Mouse (Mus musculus) heart, embryonic 10.5 days (tissue): ENCODE measurements around the gene Htra1. TPM values are rescaled to one million over a fixed set of nuclear protein-coding genes. Genes with fewer than 3 reads are reported as not detected.
A peak's percentile ranks its signal among the peaks of the same experiment; 100 is the strongest.

Experiments used
- DNase-seq: peaks from one replicate; pipeline ENCODE4 v3.0.0-alpha.2; 2017; ENCODE audit warnings: low spot score
- H3K27ac ChIP-seq: fragments of 300-500 bp; sonication (generic); 2 replicates; pipeline ENCODE4 v1.5.1; 2016; ENCODE audit warnings: mild to moderate bottlenecking
- H3K27me3 ChIP-seq: fragments of 300-500 bp; sonication (generic); 2 replicates; pipeline ENCODE4 v1.6.1; 2016; ENCODE audit warnings: mild to moderate bottlenecking; ENCODE audit not compliant: poor library complexity, insufficient read depth, severe bottlenecking
- H3K36me3 ChIP-seq: fragments of 300-500 bp; sonication (generic); 2 replicates; pipeline ENCODE4 v1.6.1; 2016; ENCODE audit warnings: mild to moderate bottlenecking, moderate library complexity
- H3K4me1 ChIP-seq: fragments of 300-500 bp; sonication (generic); 2 replicates; pipeline ENCODE4 v1.6.1; 2016; ENCODE audit warnings: mild to moderate bottlenecking
- H3K4me3 ChIP-seq: fragments of 300-500 bp; sonication (generic); 2 replicates; pipeline ENCODE4 v1.5.1; 2016; ENCODE audit warnings: mild to moderate bottlenecking, moderate library complexity
- H3K9me3 ChIP-seq: fragments of 300-500 bp; sonication (generic); 2 replicates; pipeline ENCODE4 v1.6.1; 2016; ENCODE audit warnings: mild to moderate bottlenecking, moderate library complexity
- WGBS: fragments of 180-500 bp; shearing (Covaris S2); methylation state at CpG from one replicate; pipeline ENCODE4 v1.1.7; 2016; 5-methylcytosine and 5-hydroxymethylcytosine counted together
- polyA plus RNA-seq: library from polyadenylated mRNA; unstranded; fragments of >200 nt; fragmentation: Nextera tagmentation; extraction: Ambion mirVana; gene quantifications from 2 replicates; pipeline ENCODE4 v1.2.1, GENCODE M21; 2016

The Htra1 gene
- polyA plus RNA-seq: 7.7 and 20.0 TPM in 2 replicates

DNA sequence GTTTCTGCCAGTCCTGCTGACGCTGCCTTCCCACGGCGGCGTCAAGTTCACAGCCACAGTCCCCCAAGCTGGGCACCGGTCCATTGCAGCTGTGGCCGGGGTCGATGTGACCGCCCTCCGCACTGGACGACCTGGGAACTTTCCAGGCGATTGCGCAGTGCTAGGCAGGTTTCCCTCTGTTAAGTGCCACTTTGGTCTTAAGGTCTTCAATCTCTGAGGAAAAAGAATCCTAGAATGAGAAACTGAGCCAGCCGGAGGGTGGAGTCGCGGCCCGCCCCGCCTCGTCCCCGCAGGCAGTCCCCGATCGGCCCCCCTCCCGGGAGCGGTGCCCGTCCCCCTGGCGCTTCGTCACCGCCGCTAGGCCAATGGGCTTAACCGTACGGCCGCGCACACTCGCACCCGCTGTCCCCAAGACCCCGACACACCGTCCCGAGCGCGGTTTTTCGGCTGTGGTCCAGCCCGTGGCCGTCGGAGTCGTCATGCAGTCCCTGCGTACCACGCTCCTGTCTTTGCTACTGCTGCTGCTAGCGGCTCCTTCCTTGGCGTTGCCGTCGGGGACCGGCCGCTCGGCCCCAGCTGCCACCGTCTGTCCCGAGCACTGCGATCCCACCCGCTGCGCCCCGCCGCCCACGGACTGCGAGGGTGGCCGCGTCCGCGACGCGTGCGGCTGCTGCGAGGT is at the start of gene Htra1:
Gene Htra1, plus strand, starts transcription at position 319 of the 679 bp plus-strand sequence.
- Histone ChIP-seq H3K4me1 (peaks cover 30% of the 10 kb centered on the region), H3K27ac (peak within 1 kb of the TSS; percentile 74), H3K9me3 (no peaks in the 10 kb centered on the region), H3K4me3 (peak within 1 kb of the TSS; percentile 71), H3K27me3 (peaks cover 85% of the 10 kb centered on the region), H3K36me3 (no peaks in the 10 kb centered on the region)
- peak; percentile 76 for DNase-seq
- WGBS: under 1% methylated on average over 70 of the region's 70 CpGs

DNA sequence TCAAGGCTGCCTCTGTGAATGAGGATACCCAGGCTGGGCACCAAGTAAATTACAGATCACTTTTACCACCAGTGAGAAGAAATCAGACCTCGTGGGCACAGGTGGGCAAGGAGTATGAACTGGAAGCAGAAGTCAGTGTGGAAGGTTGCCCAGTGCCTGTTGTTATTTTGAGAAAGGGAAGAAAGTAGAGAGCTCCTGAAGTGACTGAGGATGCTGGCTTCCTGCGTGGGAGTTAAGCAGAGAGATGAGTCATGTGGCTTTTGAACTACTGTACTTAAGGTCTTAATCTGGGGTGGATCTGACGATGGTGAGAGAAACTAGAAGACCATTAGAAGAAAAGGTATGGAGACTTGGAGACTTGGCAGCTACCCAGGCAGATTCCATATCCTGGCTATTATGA is 49.7 kb upstream of the Htra1 start:
- peaks cover 20% of the 10 kb centered on the region; the same call in 1 of the 2 replicates for H3K36me3 ChIP-seq
- no peak overlapping the region for H3K4me3 ChIP-seq
- peaks cover 23% of the 10 kb centered on the region for H3K4me1 ChIP-seq
- no peaks in the 10 kb centered on the region for H3K27me3 ChIP-seq
- no peaks in the 10 kb centered on the region for H3K9me3 ChIP-seq
- no peak overlapping the region for H3K27ac ChIP-seq
- no peak for DNase-seq
- WGBS: 66% methylated on average over 3 of the region's 3 CpGs

- Histone ChIP-seq H3K4me3 (peak overlapping the region; percentile 13; the same call in 1 of the 2 replicates), H3K27ac (peak overlapping the region; percentile 81), H3K36me3 (peaks cover 33% of the 10 kb centered on the region), H3K9me3 (no peaks in the 10 kb centered on the region), H3K27me3 (no peaks in the 10 kb centered on the region), H3K4me1 (peaks cover 23% of the 10 kb centered on the region)
- 14% methylated on average over 3 of the region's 3 CpGs for WGBS
- DNase-seq: no peak
Measured at GRCm38 (mm10) chr7:130887946-130888345, 48.0 kb upstream of the Htra1 start.

- no peak overlapping the region for H3K27ac ChIP-seq
- peaks cover 23% of the 10 kb centered on the region for H3K36me3 ChIP-seq
- WGBS: 5% methylated on average over 2 of the region's 2 CpGs
- no peaks in the 10 kb centered on the region for H3K9me3 ChIP-seq
- no peak overlapping the region for H3K4me3 ChIP-seq
- DNase-seq: no peak
- H3K4me1 ChIP-seq: peaks cover 22% of the 10 kb centered on the region
- no peaks in the 10 kb centered on the region for H3K27me3 ChIP-seq
Measured at GRCm38 (mm10) chr7:130890871-130891270, 45.0 kb upstream of the Htra1 start.

GRCm38 (mm10) chr7:130892973-130893372 is 42.9 kb upstream of the Htra1 start:
- Histone ChIP-seq H3K27me3 (no peaks in the 10 kb centered on the region), H3K4me1 (peaks cover 13% of the 10 kb centered on the region), H3K4me3 (no peak overlapping the region), H3K9me3 (no peaks in the 10 kb centered on the region), H3K27ac (no peak overlapping the region), H3K36me3 (peaks cover 25% of the 10 kb centered on the region)
- 83% methylated on average over 6 of the region's 6 CpGs for WGBS
- DNase-seq: no peak

- Histone ChIP-seq H3K27me3 (no peaks in the 10 kb centered on the region), H3K4me1 (peaks cover 6% of the 10 kb centered on the region), H3K36me3 (peaks cover 35% of the 10 kb centered on the region), H3K9me3 (no peaks in the 10 kb centered on the region), H3K4me3 (no peak overlapping the region), H3K27ac (no peak overlapping the region)
- 82% methylated on average over 9 of the region's 9 CpGs for WGBS
- DNase-seq: no peak
Measured at GRCm38 (mm10) chr7:130894931-130895617, 40.8 kb upstream of the Htra1 start.

DNA sequence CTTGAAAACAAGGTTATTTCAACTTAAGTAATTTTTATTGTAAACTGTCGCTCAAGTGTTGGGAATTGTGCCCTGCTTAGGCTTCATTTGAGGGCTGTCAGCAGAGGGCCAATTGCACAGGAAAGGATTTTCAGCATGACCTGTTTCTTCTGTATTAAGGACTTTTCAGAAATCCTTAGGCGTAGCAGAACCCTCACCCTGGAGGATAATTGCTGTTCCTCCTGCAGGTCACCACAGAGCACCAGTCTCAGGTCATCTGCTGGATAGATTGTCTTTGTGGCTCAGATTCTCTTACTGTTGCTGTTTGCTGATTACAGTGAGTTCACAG is 40.3 kb upstream of the Htra1 start:
- Histone ChIP-seq H3K9me3 (no peaks in the 10 kb centered on the region), H3K4me1 (peaks cover 6% of the 10 kb centered on the region), H3K4me3 (no peak overlapping the region), H3K36me3 (peaks cover 38% of the 10 kb centered on the region), H3K27me3 (no peaks in the 10 kb centered on the region), H3K27ac (no peak overlapping the region)
- 89% methylated on average over 2 of the region's 2 CpGs for WGBS
- no peak for DNase-seq

GRCm38 (mm10) chr7:130896064-130896463 is 39.8 kb upstream of the Htra1 start:
- H3K4me1 ChIP-seq: peaks cover under 1% of the 10 kb centered on the region
- no peaks in the 10 kb centered on the region for H3K27me3 ChIP-seq
- H3K9me3 ChIP-seq: no peaks in the 10 kb centered on the region
- no peak for DNase-seq
- WGBS: 83% methylated on average over 3 of the region's 3 CpGs
- H3K27ac ChIP-seq: no peak overlapping the region
- H3K4me3 ChIP-seq: no peak overlapping the region
- H3K36me3 ChIP-seq: peaks cover 42% of the 10 kb centered on the region

DNA sequence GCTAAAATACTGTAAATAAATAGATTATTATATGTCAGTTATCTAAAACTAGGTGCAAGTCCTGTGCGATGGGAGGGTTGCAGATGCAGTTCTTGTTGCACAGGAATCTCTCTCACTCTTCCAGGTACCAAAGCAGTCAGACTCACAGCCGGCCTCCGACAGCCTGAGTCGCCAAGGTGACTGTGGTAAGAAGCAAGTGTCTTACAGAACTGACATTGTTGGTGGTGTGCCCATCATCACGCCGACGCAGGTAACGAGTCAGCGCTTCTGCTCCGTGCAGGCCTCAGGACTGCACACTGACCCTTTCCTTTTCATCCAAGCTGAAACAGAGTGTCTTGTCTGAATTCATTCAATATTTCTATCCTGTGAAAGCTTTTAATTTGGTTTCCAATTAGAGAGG is 38.7 kb upstream of the Htra1 start:
- H3K27ac ChIP-seq: no peak overlapping the region
- 91% methylated on average over 10 of the region's 10 CpGs for WGBS
- no peaks in the 10 kb centered on the region for H3K4me1 ChIP-seq
- H3K9me3 ChIP-seq: no peaks in the 10 kb centered on the region
- peaks cover 44% of the 10 kb centered on the region for H3K36me3 ChIP-seq
- H3K27me3 ChIP-seq: no peaks in the 10 kb centered on the region
- no peak for DNase-seq
- H3K4me3 ChIP-seq: no peak overlapping the region

DNA sequence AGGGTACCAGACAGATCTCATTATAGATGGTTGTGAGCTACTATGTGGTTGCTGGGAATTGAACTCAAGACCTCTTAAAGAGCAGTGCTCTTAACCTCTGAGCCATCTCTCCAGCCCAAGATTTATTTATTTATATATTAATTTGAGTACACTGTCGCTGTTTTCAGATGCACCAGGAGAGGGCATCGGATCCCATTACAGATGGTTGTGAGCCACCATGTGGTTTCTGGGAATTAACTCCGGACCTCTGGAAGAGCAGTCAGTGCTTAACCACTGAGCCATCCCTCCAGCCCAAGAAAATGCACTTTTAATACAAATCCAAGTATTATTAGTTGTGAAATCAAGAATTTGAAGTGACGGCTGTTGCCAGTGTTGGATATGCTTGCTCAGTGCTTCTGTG is 37.5 kb upstream of the Htra1 start:
- H3K36me3 ChIP-seq: peaks cover 43% of the 10 kb centered on the region
- H3K4me3 ChIP-seq: no peak overlapping the region
- H3K27ac ChIP-seq: no peak overlapping the region
- H3K27me3 ChIP-seq: no peaks in the 10 kb centered on the region
- H3K9me3 ChIP-seq: no peaks in the 10 kb centered on the region
- no peaks in the 10 kb centered on the region for H3K4me1 ChIP-seq
- DNase-seq: no peak
- WGBS: 78% methylated on average over 4 of the region's 4 CpGs

GRCm38 (mm10) chr7:130900233-130900848 is 35.6 kb upstream of the Htra1 start:
- WGBS: 92% methylated on average over 5 of the region's 5 CpGs
- no peak overlapping the region for H3K27ac ChIP-seq
- H3K27me3 ChIP-seq: no peaks in the 10 kb centered on the region
- no peak for DNase-seq
- no peaks in the 10 kb centered on the region for H3K9me3 ChIP-seq
- peaks cover 63% of the 10 kb centered on the region for H3K36me3 ChIP-seq
- no peaks in the 10 kb centered on the region for H3K4me1 ChIP-seq
- H3K4me3 ChIP-seq: no peak overlapping the region

- DNase-seq: no peak
- Histone ChIP-seq H3K27me3 (no peaks in the 10 kb centered on the region), H3K4me3 (no peak overlapping the region), H3K27ac (no peak overlapping the region), H3K9me3 (no peaks in the 10 kb centered on the region), H3K4me1 (no peaks in the 10 kb centered on the region), H3K36me3 (peaks cover 53% of the 10 kb centered on the region)
- WGBS: 84% methylated on average over 1 of the region's 1 CpGs
Measured at GRCm38 (mm10) chr7:130902929-130903328, 33.0 kb upstream of the Htra1 start.

- no peak overlapping the region for H3K4me3 ChIP-seq
- peaks cover 53% of the 10 kb centered on the region for H3K36me3 ChIP-seq
Measured at GRCm38 (mm10) chr7:130903505-130904074, 32.3 kb upstream of the Htra1 start.

More at GRCm38 (mm10) chr7:130903505-130904074, 32.3 kb upstream of the Htra1 start:
- Histone ChIP-seq H3K27ac (no peak overlapping the region), H3K27me3 (no peaks in the 10 kb centered on the region), H3K9me3 (no peaks in the 10 kb centered on the region), H3K4me1 (no peaks in the 10 kb centered on the region)
- no peak for DNase-seq
- WGBS: 82% methylated on average over 16 of the region's 16 CpGs
